Mouse (Mus musculus): ENCODE results near the gene Nox3.

The Nox3 gene

DNA sequence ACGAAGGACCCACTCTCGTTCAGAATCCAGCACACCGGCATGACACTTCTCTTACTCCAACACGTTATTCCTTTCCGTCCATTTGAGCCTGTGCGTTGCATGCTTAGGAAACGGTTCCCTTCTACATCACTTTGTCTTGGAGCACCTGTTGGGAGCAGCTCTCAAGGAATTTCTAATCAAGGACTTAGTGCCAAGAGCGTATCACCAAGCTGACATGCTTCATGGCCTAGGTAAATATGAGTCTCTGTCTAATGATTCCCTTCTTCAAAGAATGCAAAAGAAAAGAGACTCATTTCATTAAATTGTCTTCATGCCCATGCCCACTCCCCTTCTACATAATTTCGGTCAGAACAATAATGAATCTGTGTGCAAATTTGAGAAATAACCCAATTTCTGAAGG, at the start of gene Nox3:
TSS of gene Nox3 (minus strand) at position 101 of the 400 bp plus-strand sequence.
- no peak for DNase-seq (ENCODE audit: extremely low spot score)

DNA sequence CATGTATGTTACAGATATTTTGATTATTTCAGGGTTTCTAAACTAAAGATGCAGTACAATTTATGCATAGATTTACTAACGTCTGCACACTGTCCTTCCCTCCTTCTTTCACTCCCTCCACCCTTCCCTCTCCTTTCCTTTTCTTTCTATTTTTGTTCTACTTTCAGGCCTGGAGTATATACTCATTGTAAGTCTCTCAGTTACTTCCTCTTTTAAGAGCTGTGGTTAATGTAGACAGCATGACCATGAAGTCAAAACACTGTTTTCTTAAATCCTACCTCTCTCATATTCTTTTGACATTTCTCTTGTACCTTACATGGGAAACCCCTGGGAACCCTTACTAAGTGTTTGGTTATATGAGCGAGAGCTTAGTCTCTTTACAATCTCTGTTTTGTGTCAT, 48.3 kb upstream of the Nox3 start:
- no peak for DNase-seq (ENCODE audit: extremely low spot score)

DNA sequence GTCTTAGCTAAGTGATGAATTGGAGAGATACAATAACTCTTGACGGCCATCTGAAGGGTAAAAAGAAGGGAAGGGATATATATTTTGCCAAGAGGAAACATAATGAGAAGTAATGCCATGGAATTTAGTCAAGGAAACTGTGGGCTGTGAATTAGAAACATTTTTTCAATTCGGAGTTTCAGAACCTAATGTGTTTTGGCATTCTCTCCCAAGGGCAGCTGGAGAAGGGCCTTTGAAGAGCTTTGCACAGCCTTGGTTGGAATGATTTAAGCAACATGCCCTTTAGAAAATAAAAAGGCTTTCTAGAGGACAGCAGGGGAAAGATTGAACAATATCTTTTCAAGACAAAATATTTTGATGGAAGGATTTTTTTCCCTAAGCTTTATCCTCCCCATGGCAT, 40.9 kb upstream of the Nox3 start:
- DNase-seq (ENCODE audit: extremely low spot score): no peak

DNA sequence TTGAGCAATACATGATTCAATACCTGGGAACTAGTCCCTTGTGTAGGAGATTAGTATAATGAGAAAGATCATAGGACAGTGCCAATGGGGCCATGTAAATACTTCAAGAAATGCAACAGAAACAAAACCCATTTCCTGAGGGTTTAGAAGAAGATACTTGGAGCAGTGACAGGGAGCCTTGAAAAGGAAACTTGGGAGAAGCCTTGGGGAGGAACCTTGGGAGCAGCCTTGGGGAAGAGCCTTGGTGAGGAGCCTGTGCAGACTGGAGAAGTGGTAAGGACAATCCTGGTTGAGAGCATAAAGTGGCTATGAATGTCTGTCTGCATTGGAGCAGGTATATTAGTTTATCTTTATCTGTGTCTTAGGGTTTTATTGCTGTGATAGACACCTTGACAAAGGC, 38.2 kb upstream of the Nox3 start:
- no peak for DNase-seq (ENCODE audit: extremely low spot score)

DNA sequence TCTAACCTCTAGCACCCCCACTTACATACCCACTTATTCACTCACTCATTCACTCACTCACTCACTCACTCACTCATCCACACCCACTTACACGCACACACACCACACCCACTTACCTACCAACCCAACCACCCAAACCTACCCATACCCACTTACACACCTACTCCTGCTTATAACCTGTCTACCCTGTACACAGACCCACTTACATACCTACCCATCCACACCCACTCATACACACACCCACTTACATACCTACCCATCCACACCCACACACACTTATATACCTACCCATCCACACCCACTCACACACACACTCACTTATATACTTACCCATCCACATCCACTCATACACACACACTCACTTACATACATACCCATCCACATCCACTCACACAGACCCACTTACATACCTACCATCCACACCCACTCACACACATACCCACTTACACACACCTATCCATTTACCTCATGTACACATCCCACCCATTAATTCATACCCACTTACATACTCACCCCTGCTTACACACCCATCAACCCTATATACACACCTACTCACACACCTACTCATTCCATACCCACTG, 9.4 kb upstream of the Nox3 start:
- DNase-seq (ENCODE audit: extremely low spot score): no peak

GRCm38 (mm10) chr17:3702320-3702719, 6.3 kb upstream of the Nox3 start:
- no peak for DNase-seq (ENCODE audit: extremely low spot score)

- no peak for DNase-seq (ENCODE audit: extremely low spot score)
Observed at GRCm38 (mm10) chr17:3692817-3693216, 3.2 kb downstream of the Nox3 start.

- no peak for DNase-seq (ENCODE audit: extremely low spot score)
Observed at GRCm38 (mm10) chr17:3690499-3691258, 5.4 kb downstream of the Nox3 start.

GRCm38 (mm10) chr17:3683662-3684061, 12.4 kb downstream of the Nox3 start:
- no peak for DNase-seq (ENCODE audit: extremely low spot score)

- DNase-seq (ENCODE audit: extremely low spot score): no peak
Observed at GRCm38 (mm10) chr17:3669226-3669625, 26.8 kb downstream of the Nox3 start.

DNA sequence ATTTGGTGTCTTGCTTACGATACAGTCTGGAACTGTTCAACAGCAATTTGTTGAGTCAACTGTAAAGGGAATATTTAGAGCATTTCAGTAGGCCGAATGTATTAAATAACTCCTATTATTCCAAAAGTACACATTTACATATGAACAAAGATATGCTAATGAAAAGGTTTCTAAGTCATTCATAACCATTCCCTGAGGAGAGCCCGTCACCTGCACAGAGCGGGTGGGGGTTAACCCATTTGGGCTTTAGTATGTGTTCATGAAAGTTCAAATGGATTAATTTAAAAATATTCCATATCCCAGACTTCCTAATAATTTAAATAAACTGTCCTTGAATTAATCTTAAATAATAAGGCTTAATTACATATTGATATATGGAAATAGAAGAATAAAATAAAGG, 28.8 kb downstream of the Nox3 start:
- no peak for DNase-seq (ENCODE audit: extremely low spot score)

GRCm38 (mm10) chr17:3665321-3665720, 30.7 kb downstream of the Nox3 start:
- no peak for DNase-seq (ENCODE audit: extremely low spot score)

GRCm38 (mm10) chr17:3659497-3659896, 36.6 kb downstream of the Nox3 start:
- DNase-seq (ENCODE audit: extremely low spot score): no peak

DNA sequence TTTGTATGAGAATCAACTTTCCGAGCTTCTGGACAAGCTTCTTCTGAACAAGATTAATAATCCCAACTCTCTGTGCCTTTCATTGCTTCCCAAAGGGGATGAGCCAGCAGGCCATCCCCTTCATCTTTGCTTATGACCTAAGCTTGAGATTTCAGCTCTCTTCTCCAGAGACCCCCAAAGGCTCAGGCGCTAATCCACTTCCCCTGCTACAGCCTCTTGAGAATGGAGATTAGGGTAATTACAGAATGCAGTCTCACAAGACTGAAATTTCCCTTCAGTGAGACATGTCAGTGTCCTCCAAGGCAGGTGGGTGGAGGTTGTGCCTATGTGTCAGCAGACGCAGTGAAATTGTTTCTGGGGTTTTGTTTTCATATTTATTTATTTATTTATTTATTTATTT, 45.7 kb downstream of the Nox3 start:
- no peak for DNase-seq (ENCODE audit: extremely low spot score)

DNA sequence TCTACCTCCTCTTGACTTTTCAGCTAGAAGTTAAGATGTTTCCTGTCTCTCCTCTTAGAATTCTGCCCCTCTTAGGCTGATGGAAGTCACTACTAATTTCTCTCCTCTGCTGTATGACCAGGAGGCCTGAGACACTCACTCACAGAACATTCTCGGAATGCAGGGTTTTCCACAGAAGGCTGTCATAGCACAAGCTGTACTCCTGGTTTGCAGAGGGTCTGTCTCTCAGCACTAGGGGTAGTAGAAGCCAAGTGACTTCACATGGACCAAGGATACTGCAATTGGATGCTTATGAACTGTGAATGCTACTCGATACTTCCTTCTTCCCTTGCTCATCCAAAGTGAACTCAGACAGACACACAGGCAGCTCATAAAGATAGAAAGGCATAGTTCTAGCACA, 52.5 kb downstream of the Nox3 start:
- no peak for DNase-seq (ENCODE audit: extremely low spot score)

GRCm38 (mm10) chr17:3641456-3641855, 54.6 kb downstream of the Nox3 start:
- no peak for DNase-seq (ENCODE audit: extremely low spot score)

- DNase-seq (ENCODE audit: extremely low spot score): no peak
Observed at GRCm38 (mm10) chr17:3638757-3639156, 57.3 kb downstream of the Nox3 start.

DNA sequence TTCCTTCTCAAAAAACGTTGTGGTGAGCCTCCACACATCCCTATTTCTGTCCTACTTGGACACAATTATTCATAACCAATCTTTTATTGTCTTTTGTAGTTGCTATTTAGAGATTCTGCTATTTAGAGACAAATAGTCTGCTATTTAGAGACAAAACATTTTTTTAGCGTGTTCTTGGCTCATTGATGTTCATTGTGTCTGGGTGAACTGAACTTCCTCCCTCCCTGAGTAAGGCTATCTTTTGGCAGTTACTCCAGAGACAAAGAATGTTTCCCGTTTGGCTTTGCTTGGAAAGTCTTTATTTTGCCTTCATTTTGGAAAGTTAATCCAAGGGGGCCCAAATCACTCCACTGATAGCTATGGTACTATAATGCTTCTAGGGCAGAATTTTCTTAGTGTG, 63.6 kb downstream of the Nox3 start:
- no peak for DNase-seq (ENCODE audit: extremely low spot score)

GRCm38 (mm10) chr17:3616329-3617216, 79.5 kb downstream of the Nox3 start:
- no peak for DNase-seq (ENCODE audit: extremely low spot score)

DNA sequence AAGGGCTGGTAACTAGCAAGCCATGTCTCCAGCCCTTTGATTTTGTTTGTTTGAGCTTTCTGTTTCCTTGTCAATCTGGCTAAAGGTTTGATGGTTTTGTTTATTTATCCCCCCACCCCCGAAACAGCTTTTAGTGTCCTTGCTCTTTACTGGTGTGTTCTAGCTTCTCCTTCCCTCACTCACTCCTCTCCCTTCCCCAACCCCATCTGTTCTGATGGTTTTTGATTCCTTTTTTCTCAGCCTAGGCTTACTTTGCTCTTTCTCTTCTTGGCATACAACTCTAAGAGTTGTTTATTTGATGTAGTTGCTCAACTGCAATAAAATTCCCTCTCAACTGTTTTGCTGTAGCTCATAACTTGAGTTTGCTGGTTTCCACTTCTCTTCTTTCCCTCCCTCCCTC, 80.5 kb downstream of the Nox3 start:
- no peak for DNase-seq (ENCODE audit: extremely low spot score)

GRCm38 (mm10) chr17:3611781-3612075, 84.3 kb downstream of the Nox3 start:
- DNase-seq (ENCODE audit: extremely low spot score): no peak

- DNase-seq (ENCODE audit: extremely low spot score): peak; percentile 9
Observed at GRCm38 (mm10) chr17:3610928-3611780, 84.9 kb downstream of the Nox3 start.

Measured in embryo, embryonic 9.5 days (tissue).